Mouse (Mus musculus): ENCODE data around the gene Gnpnat1.
A peak's percentile ranks its signal among the peaks of the same experiment; 100 is the strongest.

DNA sequence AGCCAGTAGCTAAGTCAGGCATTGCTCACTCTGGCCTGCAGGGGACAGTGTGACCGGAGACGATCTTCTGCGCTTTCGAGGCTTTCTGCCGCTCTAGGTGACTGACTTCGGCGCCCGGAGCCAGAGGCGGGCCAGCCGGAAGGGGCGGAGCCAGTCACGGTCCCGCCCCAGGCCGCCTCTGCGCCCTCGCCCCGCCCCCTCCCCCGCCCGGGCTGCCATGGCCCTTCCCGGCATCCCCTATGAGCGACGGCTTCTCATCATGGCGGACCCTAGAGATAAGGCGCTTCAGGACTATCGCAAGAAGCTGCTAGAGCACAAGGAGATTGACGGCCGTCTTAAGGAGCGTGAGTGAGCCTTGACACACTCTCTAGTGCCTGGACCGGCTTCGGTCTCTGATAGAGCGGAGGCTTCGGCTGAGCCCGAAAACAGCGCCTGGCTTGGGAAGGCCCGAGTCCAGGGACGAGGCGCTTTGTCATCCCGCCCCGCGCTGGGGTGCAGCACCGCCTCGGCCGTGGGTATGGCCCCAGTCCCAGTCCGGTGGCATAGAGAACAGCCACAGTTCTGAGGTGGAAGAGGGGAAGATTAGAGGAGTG, 75.0 kb downstream of the Gnpnat1 start, which contains the start of gene Psmc6:
- TF ChIP-seq CTCF (IDR thresholded peaks at IDR 0.05; ENCODE audit: low read depth, low read length) (peak; percentile 62; the same call in 1 of the 2 replicates), POLR2A (IDR thresholded peaks at IDR 0.05; ENCODE audit: borderline replicate concordance, low read depth, low read length) (0 out of 2 replicates have a peak, but pooled peaks have one; percentile 61)

Data from bone marrow macrophage, adult 2 months (primary cell).